Mouse (Mus musculus) embryonic stem cell, embryonic (primary cell): ENCODE measurements around the gene Cyp24a1.
"Not testable (repeated sequence)": the region's sequence is repeated elsewhere in the genome, so short reads cannot be mapped to it uniquely, and the experiment has no call there.

Source experiments
- CTCF ChIA-PET, 4 experiments: fragments of 300-600 bp in 2 of 4; fragments of 350-600 bp in 2 of 4; sonication (Branson Sonifier 250); formaldehyde crosslinking; loops; one replicate each; lab custom pipeline; 2022; ENCODE audit warnings: inconsistent platforms in 2 of 4; lab: Charles Lee
- POLR2A ChIA-PET, 4 experiments: fragments of 300-600 bp in 2 of 4; fragments of 350-600 bp in 2 of 4; sonication (Branson Sonifier 250); formaldehyde crosslinking; loops; one replicate each; lab custom pipeline; 2022; ENCODE audit warnings: antibody characterized with exemption in 4 of 4, inconsistent platforms in 1 of 4; lab: Charles Lee

Gene Cyp24a1

DNA sequence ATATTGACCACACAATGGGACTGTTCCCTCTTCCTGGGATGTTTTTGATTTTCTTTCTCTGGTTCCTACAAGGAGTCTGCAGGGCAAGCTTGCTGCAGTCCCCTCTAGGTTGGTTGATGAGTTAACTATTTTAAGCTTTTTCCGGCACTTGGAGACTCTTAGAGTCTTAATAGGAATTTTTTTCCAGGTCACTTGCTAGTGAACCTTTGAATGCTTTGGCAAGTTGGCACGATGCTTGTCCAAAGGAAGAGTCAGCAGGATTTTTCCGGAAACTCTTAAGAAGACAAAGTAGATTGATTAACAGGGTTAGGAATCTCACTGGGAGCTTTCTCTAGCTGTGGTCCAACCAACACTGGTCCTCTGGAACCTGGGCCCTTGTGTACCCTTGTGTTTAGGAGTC is 21.8 kb downstream of the Cyp24a1 start:
- POLR2A ChIA-PET: interaction anchor here in 3 of 4 experiments (0.5 to 1.3 kb wide), 4 partner anchors 24 to 60 kb away, joined by 3 to 4 read pairs (median 3); no protein-coding TSS in a partner anchor
- CTCF ChIA-PET: interaction anchor here in 2 of 4 experiments (1.0 to 3.3 kb wide), 8 partner anchors 16 to 53 kb away, joined by 3 to 25 read pairs (median 6); no protein-coding TSS in a partner anchor

- ChIA-PET POLR2A (no interaction called here), CTCF (interaction anchor here in 3 of 4 experiments (0.7 to 3.3 kb wide), 5 partner anchors 32 to 69 kb away, joined by 3 to 25 read pairs (median 4); no protein-coding TSS in a partner anchor)
Observed at GRCm38 (mm10) chr2:170474125-170474524, 22.8 kb downstream of the Cyp24a1 start.

- ChIA-PET CTCF (interaction anchor here (0.6 to 2.1 kb wide), 6 partner anchors 13 to 1081 kb away, joined by 3 to 8 read pairs (median 3); no protein-coding TSS in a partner anchor), POLR2A (interaction anchor here in 2 of 4 experiments (0.5 to 1.8 kb wide), 7 partner anchors 10 to 1187 kb away, joined by 3 to 7 read pairs (median 5); no protein-coding TSS in a partner anchor)
Observed at GRCm38 (mm10) chr2:170470591-170470990, 26.4 kb downstream of the Cyp24a1 start.

DNA sequence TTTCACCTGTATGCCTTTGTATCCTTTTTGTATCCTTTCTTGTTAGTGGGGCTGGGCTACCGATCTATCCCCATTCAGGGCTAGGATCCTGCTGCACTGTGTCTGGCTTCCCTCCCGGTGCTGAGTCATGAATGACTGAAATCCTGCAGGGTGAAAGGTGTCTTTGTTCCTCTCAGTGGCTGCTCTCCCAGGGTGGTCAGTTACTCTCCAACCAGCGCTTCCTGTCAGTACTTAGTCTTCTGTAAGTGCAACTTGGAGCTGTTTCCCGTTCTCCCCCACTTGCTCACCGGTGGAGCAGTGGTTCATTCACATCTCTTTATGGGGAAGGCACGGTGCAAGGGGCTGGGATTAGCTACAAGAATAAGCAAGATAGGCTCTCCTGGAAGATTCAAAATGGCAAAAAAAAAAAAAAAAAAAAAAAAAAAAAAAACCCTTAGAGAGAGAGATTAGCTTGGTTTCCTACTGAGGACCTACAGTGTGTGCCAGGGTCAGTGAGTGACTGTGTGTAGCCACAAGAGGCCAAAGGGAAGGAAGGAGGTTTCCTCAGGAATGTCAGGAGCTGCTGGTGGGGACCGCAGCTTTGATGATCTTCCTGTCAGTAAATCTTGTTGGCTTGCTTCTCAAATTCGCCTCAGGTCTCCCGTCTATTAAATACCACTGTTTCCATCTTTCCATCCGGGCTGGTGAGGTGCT is 27.2 kb downstream of the Cyp24a1 start:
- POLR2A ChIA-PET: interaction anchor here (0.6 to 1.8 kb wide), 17 partner anchors 10 to 896 kb away, joined by 3 to 7 read pairs (median 3); no protein-coding TSS in a partner anchor
- CTCF ChIA-PET: interaction anchor here (0.6 to 2.1 kb wide), 15 partner anchors 10 to 1080 kb away, joined by 3 to 14 read pairs (median 4); partner anchors contain the start of gene Cyp24a1 (in 1 of the 4)

GRCm38 (mm10) chr2:170468009-170468408 is 28.9 kb downstream of the Cyp24a1 start:
- CTCF ChIA-PET: interaction anchor here (0.5 to 2.0 kb wide), 22 partner anchors 8 to 1021 kb away, joined by 3 to 12 read pairs (median 4); partner anchors contain the start of gene Pfdn4 (in 1 of the 4)
- POLR2A ChIA-PET: interaction anchor here in 2 of 4 experiments (0.7 to 1.2 kb wide), 4 partner anchors 9 to 30 kb away, joined by 3 to 5 read pairs (median 4); partner anchors contain the start of gene Pfdn4 (in 1 of the 2)

DNA sequence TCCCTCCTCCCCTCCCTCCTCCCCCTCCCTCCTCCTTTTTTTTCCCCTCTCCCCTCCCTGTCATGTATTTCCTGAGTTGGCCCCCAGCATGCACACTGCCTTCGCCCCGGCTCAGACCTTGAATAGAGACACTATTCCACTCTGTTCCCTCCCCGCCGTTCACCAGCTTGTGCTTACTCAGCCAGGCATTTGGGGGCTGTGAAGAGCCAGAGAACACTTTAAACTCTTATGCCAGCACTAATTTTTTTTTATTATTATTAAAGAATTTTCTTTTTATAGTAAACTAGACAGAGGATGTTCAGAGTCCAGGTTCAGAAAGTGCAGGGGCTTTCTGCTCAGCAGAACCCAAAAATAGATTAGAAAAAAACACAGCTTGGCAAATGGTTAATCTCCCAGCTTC is 32.1 kb downstream of the Cyp24a1 start:
- POLR2A ChIA-PET: no interaction called here
- CTCF ChIA-PET: interaction anchor here in 1 of 4 experiments (0.6 kb wide), 1 partner anchor 23 kb away, joined by 3 read pairs; no protein-coding TSS in a partner anchor

DNA sequence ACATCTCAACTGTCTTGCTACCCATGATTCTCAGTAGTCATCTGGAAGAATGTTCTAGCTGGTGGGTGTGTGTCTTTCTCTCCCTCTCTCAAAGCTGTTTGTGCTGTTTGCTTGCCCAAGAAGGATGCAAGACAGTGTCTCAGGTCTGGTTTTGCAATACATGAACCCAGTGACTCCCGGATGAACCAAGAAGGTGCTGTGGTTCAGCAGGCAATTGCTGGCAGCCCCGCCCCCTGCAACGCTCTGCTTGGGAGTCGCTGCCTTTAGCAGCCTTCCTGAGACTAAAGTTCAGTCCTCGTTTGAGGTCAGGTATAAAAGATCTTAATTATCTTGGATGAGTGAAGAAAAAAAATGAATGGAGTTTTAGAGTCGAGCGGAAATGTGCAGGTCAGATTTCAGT is 35.3 kb downstream of the Cyp24a1 start:
- ChIA-PET POLR2A (interaction anchor here in 1 of 4 experiments (0.7 kb wide), 1 partner anchor 46 kb away, joined by 3 read pairs; no protein-coding TSS in a partner anchor), CTCF (no interaction called here)

- POLR2A ChIA-PET: interaction anchor here in 2 of 4 experiments (1.2 to 1.4 kb wide), 2 partner anchors 9 to 10 kb away, joined by 3 read pairs; no protein-coding TSS in a partner anchor
- CTCF ChIA-PET: interaction anchor here in 2 of 4 experiments (0.9 to 1.2 kb wide), 6 partner anchors 8 to 51 kb away, joined by 3 to 8 read pairs (median 4); no protein-coding TSS in a partner anchor
Observed at GRCm38 (mm10) chr2:170459805-170460204, 37.1 kb downstream of the Cyp24a1 start.

DNA sequence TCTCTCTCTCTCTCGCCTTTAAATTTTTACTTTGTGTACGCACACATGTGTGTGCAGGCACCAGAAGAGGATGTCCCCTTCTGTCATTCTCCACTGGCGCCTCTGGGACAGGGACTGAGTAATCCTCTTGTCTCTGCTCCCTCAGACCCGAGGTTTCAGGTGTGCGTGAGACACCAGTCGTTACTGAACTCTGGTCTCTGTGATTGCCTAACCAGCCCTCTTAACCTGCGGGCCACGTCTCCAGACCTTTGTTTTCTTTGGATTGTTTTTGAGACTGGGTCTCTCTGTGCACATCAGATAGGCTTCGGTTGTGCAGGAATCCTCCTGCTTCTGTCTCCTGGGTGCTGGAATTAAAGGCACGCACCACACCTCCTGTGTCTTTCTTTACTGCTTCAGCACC is 37.8 kb downstream of the Cyp24a1 start:
- CTCF ChIA-PET: interaction anchor here in 2 of 4 experiments (0.7 to 1.2 kb wide), 6 partner anchors 9 to 265 kb away, joined by 3 to 8 read pairs (median 5); no protein-coding TSS in a partner anchor
- POLR2A ChIA-PET: interaction anchor here in 2 of 4 experiments (0.6 to 1.4 kb wide), 2 partner anchors 9 to 38 kb away, joined by 3 read pairs; no protein-coding TSS in a partner anchor

- POLR2A ChIA-PET: not testable (repeated sequence)
- CTCF ChIA-PET: interaction anchor here in 2 of 4 experiments (0.6 to 1.1 kb wide), 3 partner anchors 50 to 80 kb away, joined by 3 to 8 read pairs (median 3); no protein-coding TSS in a partner anchor
Observed at GRCm38 (mm10) chr2:170453809-170454208, 43.1 kb downstream of the Cyp24a1 start.

GRCm38 (mm10) chr2:170450933-170451332 is 46.0 kb downstream of the Cyp24a1 start:
- CTCF ChIA-PET: interaction anchor here (0.6 to 5.0 kb wide), 12 partner anchors 8 to 59 kb away, joined by 3 to 58 read pairs (median 6); no protein-coding TSS in a partner anchor
- POLR2A ChIA-PET: interaction anchor here in 2 of 4 experiments (0.8 to 2.4 kb wide), 6 partner anchors 12 to 60 kb away, joined by 3 to 13 read pairs (median 4); no protein-coding TSS in a partner anchor

DNA sequence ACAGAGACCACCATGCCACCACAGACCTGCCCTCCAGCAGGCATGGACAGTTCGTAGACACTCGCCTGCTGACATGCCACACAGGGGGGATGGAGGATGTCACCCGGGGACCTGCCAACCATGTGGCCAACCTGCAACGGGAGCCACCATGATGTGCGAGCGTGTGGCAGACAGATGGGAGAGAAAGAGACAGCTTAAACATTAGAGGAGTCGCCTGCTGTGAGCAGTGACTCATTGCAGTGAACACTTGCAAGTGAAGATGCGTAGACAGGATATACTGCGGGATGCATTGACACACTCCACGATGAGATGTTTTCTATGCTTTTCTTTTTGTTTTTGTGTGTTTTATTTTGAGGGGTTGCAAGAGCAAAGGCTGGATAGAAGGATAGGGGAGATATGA is 49.3 kb downstream of the Cyp24a1 start:
- ChIA-PET CTCF (interaction anchor here in 2 of 4 experiments (0.9 to 5.0 kb wide), 4 partner anchors 60 to 91 kb away, joined by 4 to 58 read pairs (median 10); no protein-coding TSS in a partner anchor), POLR2A (interaction anchor here in 1 of 4 experiments (1.4 kb wide), 1 partner anchor 20 kb away, joined by 3 read pairs; the partner anchor contains the start of gene Bcas1)

DNA sequence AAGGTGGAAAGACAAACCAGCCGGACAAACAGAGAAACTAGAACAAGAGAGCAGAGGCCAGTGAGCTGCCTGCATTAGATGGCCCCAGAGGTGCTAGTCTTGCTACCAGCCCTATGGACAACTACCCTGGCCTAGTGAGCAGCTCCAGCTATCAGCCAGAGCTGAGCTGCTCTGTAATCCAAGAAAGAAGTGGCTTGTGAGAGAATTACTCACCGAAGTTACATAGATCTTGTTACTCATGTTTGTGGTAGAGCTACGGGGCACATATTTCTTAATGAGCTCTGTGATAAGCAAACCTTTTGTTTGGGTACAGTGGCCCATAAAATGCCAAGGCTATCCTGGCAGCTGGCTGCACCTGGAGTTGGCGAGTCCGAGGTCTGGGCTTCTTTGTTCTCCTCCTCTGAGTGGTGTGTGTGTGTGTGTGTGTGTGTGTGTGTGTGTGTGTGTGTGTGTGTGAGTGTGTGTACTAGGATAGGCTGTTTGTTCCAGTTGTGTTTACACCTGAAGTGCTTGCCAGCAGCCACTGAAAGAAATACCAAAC is 50.0 kb downstream of the Cyp24a1 start:
- CTCF ChIA-PET: interaction anchor here in 3 of 4 experiments (0.6 to 2.3 kb wide), 10 partner anchors 34 to 360 kb away, joined by 3 to 13 read pairs (median 5); no protein-coding TSS in a partner anchor
- POLR2A ChIA-PET: interaction anchor here in 2 of 4 experiments (0.7 to 1.3 kb wide), 4 partner anchors 20 to 427 kb away, joined by 3 read pairs; partner anchors contain the start of gene Bcas1 (in 1 of the 2)

DNA sequence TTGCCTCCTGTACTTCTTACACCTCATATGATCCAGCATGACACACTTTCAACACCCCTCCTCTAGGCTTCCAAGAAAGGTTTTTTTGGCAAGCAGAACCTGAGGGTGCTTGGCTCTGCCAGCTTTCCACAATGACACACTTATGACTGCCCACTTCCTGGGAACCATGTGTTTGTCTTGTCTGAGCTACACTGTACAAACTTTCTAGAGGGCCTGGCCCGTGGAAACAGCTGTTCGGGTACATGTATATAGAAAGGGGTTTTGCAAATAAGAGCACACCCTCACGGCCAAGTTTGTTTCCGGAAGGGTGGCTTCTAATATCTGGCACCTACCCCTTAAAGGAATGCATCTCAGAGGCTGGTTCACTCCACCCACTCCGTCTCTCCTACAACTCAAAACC is 51.1 kb downstream of the Cyp24a1 start:
- ChIA-PET CTCF (interaction anchor here in 2 of 4 experiments (1.4 to 4.5 kb wide), 4 partner anchors 62 to 65 kb away, joined by 3 to 54 read pairs (median 10); no protein-coding TSS in a partner anchor), POLR2A (interaction anchor here in 1 of 4 experiments (1.3 kb wide), 1 partner anchor 65 kb away, joined by 3 read pairs; no protein-coding TSS in a partner anchor)

DNA sequence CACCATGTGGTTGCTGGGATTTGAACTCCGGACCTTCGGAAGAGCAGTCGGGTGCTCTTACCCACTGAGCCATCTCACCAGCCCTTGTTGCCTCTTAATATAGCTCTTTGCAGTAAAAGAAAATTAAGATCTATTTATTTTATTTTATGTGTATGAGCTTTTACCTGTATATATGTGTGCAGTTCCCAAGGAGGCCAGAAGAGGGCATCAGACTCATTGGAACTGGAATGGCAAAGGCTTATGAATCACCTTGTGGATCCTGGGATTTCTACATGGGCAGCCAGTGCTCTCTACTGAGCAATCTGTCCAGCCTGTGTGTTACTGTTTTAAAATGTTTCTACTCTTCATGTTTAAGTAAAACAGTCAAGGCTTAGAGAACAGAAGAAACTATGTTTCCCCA is 54.4 kb downstream of the Cyp24a1 start:
- POLR2A ChIA-PET: interaction anchor here in 3 of 4 experiments (0.7 to 1.5 kb wide), 4 partner anchors 9 to 78 kb away, joined by 3 to 5 read pairs (median 4); no protein-coding TSS in a partner anchor
- CTCF ChIA-PET: interaction anchor here (0.5 to 4.5 kb wide), 62 partner anchors 9 to 1858 kb away, joined by 3 to 54 read pairs (median 4); no protein-coding TSS in a partner anchor

DNA sequence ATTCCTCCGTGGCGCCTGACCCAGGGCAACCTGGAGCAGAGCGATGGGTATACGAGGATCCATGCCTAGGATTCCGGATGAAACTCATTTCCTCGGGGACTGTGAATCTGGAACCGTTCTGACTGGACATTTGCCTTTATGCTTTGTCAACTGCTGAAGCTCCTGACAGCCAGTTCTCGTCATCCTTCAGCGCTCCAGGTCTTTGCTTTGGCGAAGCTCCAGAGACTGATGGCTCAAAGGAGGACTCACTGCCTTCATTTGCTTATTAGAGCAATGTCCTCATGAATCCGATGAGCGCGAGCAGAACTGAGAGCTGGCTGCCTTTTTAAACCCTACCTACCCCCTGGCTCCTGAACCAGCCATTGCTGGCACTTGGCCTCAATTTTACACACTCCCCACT is 58.2 kb downstream of the Cyp24a1 start:
- ChIA-PET CTCF (interaction anchor here (0.6 to 2.1 kb wide), 10 partner anchors 9 to 82 kb away, joined by 3 to 9 read pairs (median 3); no protein-coding TSS in a partner anchor), POLR2A (interaction anchor here in 1 of 4 experiments (0.7 kb wide), 1 partner anchor 13 kb away, joined by 3 read pairs; no protein-coding TSS in a partner anchor)

GRCm38 (mm10) chr2:170436204-170436603 is 60.7 kb downstream of the Cyp24a1 start:
- POLR2A ChIA-PET: interaction anchor here in 1 of 4 experiments (0.6 kb wide), 1 partner anchor 234 kb away, joined by 4 read pairs; no protein-coding TSS in a partner anchor
- CTCF ChIA-PET: interaction anchor here in 2 of 4 experiments (0.6 to 1.6 kb wide), 3 partner anchors 8 to 71 kb away, joined by 3 to 5 read pairs (median 3); no protein-coding TSS in a partner anchor
